Mouse (Mus musculus): ENCODE measurements around the gene Vmn1r38.
"Not testable (repeated sequence)": the region's sequence is repeated elsewhere in the genome, so short reads cannot be mapped to it uniquely, and the experiment has no call there.

Gene Vmn1r38

DNA sequence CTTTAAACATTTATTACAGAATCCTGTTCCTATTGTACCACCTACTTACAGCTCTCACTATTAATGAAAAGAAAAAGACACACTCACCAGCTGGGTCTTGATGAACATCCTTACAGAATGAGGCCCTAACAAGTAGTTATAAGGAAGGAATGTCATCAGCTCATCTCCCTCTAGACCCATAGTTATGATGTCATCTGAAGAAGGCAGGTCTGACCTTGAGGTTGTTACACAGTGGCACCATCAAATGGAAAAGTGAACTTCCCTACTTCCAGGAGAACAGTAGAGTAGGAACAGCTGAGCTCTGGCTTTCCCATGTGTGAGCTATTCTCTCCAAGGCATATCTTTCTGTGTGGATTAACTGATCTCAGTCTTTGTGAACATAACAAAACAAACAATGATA, at the start of gene Vmn1r38:
Gene Vmn1r38, minus strand, starts transcription at position 101 of the 400 bp plus-strand sequence.
- ATAC-seq (ENCODE audit: insufficient number of reproducible peaks, low FRiP score, low TSS enrichment): not testable (repeated sequence)

DNA sequence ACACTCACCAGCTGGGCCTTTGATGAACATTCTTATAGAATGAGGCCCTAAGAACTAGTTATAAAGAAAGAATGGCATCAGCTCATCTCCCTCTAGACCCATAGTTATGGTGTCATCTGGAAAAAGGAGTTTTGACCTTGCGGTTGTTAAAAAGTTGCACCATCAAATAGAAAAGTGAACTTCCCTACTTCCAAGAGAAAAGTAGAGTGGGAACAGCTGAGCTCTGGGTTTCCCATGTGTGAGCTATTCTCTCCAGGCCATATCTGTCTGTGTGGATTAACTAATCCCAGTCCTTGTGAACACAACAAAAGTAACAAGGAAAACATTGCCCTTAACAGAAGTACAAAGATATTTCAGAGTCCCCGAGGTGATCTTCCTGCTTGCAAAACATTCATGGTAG, 28.1 kb upstream of the Vmn1r38 start, which contains the start of gene Vmn1r39:
Gene Vmn1r39, minus strand, starts transcription at position 101 of the 400 bp plus-strand sequence.
- no peak for ATAC-seq (ENCODE audit: insufficient number of reproducible peaks, low FRiP score, low TSS enrichment)

GRCm38 (mm10) chr6:66806311-66806710, 23.9 kb upstream of the Vmn1r38 start:
- no peak for ATAC-seq (ENCODE audit: insufficient number of reproducible peaks, low FRiP score, low TSS enrichment)

- no peak for ATAC-seq (ENCODE audit: insufficient number of reproducible peaks, low FRiP score, low TSS enrichment)
Observed at GRCm38 (mm10) chr6:66805713-66806112, 23.3 kb upstream of the Vmn1r38 start.

DNA sequence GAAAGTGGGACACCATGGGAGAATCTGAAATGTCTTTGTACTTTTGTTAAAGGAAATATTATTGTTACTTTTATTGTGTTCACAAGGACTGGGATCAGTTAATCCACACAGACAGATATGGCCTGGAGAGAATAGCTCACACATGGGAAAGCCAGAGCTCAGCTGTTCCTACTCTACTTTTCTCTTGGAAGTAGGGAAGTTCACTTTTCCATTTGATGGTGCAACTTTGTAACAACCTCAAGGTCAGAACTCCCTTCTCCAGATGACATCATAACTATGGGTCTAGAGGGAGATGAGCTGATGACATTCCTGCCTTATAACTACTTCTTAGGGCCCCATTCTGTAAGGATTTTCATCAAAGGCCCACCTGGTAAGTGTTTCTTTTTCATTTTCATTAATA, 53.3 kb downstream of the Vmn1r38 start, which contains the start of gene Vmn1r37:
Gene Vmn1r37, plus strand, starts transcription at position 301 of the 400 bp plus-strand sequence.
- ATAC-seq (ENCODE audit: insufficient number of reproducible peaks, low FRiP score, low TSS enrichment): not testable (repeated sequence)
